Mouse (Mus musculus) B cell, adult 2 months (primary cell): ENCODE measurements around the gene Pold1.

ENCODE experiments used
- DNase-seq, 2 experiments: peaks; one replicate each; pipeline ENCODE4 v3.0.0; 2022

Pold1 gene

GRCm38 (mm10) chr7:44484109-44484508, 64.5 kb downstream of the Pold1 start:
- no peak for DNase-seq

GRCm38 (mm10) chr7:44482836-44483435, 65.7 kb downstream of the Pold1 start:
- DNase-seq = no peak
